Mouse (Mus musculus) kidney, embryonic 15.5 days (tissue): Measurements from ENCODE around the gene Kmt5b. TPM values are rescaled to one million over a fixed set of nuclear protein-coding genes. Genes with fewer than 3 reads are reported as not detected.
A peak's percentile ranks its signal among the peaks of the same experiment; 100 is the strongest.

ENCODE experiments used
- ATAC-seq: fragments of 200-750 bp; cut with Nextera tagmentation; replicated peaks from 2 replicates; pipeline ENCODE4 v1.8.0; 2017; ENCODE audit warnings: moderate TSS enrichment; ENCODE audit not compliant: low FRiP score
- H3K27ac ChIP-seq: fragments of 300-500 bp; sonication (generic); 2 replicates; pipeline ENCODE4 v1.5.1; 2015; ENCODE audit warnings: mild to moderate bottlenecking, inconsistent platforms
- H3K27me3 ChIP-seq: fragments of 300-500 bp; sonication (generic); 2 replicates; pipeline ENCODE4 v1.6.1; 2015; ENCODE audit warnings: inconsistent platforms
- H3K36me3 ChIP-seq: fragments of 300-500 bp; sonication (generic); 2 replicates; pipeline ENCODE4 v1.6.1; 2015; ENCODE audit warnings: inconsistent platforms
- H3K4me1 ChIP-seq: fragments of 300-500 bp; sonication (generic); 2 replicates; pipeline ENCODE4 v1.6.1; 2015; ENCODE audit warnings: inconsistent platforms
- H3K4me2 ChIP-seq: fragments of 300-500 bp; sonication (generic); 2 replicates; pipeline ENCODE4 v1.6.1; 2015; ENCODE audit warnings: moderate library complexity, mild to moderate bottlenecking, inconsistent platforms
- H3K4me3 ChIP-seq: fragments of 300-500 bp; sonication (generic); replicated peaks from 2 replicates; pipeline ENCODE4 v1.5.1; 2015; ENCODE audit warnings: mild to moderate bottlenecking, inconsistent platforms
- H3K9ac ChIP-seq: fragments of 300-500 bp; sonication (generic); 2 replicates; pipeline ENCODE4 v1.6.1; 2015; ENCODE audit warnings: mild to moderate bottlenecking, inconsistent platforms
- H3K9me3 ChIP-seq: fragments of 300-500 bp; sonication (generic); replicated peaks from 2 replicates; pipeline ENCODE4 v1.6.1; 2016; ENCODE audit warnings: inconsistent platforms
- WGBS: fragments of 180-500 bp; shearing (Covaris S2); methylation state at CpG from one replicate; pipeline ENCODE4 v1.1.7; 2015; ENCODE audit warnings: mixed read lengths; 5-methylcytosine and 5-hydroxymethylcytosine counted together
- polyA plus RNA-seq: library from polyadenylated mRNA; unstranded; fragments of >200 nt; fragmentation: Nextera tagmentation; extraction: Ambion mirVana; gene quantifications from 2 replicates; pipeline ENCODE4 v1.2.1, GENCODE M21; 2015

The Kmt5b gene
- polyA plus RNA-seq, 1 experiment from 2014 or later: 30.9 TPM

DNA sequence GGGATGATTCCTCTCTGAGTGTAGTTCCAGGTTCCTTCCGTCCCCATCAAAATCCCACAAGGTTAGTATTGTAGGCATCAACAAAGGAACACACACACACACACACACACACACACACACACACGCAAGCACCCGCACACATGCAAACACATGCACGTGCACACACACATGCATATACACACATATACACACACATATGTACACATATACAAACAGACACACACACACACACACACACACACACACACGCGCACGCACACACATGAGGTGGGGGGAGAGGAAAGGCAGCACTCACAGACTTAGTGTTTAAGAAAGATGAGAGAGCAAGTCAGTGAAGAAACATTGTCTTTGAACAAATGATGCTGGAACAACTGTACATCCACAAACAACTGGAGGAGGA lies 23.9 kb upstream of the Kmt5b start:
- Histone ChIP-seq H3K4me2 (peak overlapping the region; percentile 84), H3K27ac (no peak overlapping the region), H3K36me3 (no peaks in the 10 kb centered on the region), H3K9ac (no peak overlapping the region; the same call in 1 of the 2 replicates), H3K9me3 (0 out of 2 replicates have a peak, but pooled peaks cover 4% of the 10 kb centered on the region), H3K27me3 (no peaks in the 10 kb centered on the region), H3K4me3 (peak overlapping the region; percentile 64; the same call in 1 of the 2 replicates), H3K4me1 (peaks cover 14% of the 10 kb centered on the region)
- ATAC-seq: no peak
- WGBS: 86% methylated on average over 7 of the region's 7 CpGs

DNA sequence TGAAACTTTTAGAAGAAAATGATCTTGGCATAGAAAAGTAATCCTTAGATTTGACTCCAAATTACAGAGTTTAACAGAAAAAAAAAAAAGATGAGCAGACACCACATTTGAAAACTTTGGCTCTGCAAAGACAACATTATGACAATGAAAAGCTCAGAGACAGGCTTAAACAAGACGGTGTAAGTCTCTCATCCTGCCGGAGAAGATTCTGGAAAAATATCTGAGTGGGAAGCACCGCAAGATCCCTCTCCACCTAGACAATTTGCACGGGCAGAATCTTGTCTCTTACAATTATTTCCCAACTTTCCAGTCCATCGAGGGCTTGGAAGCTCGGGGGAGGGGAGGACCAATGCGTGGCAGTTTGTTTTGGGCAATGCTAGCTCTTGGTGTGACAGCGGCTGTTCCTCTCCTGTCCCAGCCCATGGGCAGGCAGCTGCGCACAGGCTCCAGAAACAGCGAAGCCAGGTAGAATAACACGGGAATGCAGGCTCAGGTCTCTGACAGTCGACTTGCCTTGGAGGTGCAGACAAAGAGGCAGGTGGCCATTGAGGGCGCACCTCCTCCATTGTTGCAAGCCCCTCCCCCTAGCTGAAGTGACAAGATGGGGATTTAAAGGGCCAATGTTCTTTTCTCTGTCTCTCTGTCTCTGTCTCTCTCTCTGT lies 23.2 kb upstream of the Kmt5b start:
- 4% methylated on average over 13 of the region's 13 CpGs for WGBS

DNA sequence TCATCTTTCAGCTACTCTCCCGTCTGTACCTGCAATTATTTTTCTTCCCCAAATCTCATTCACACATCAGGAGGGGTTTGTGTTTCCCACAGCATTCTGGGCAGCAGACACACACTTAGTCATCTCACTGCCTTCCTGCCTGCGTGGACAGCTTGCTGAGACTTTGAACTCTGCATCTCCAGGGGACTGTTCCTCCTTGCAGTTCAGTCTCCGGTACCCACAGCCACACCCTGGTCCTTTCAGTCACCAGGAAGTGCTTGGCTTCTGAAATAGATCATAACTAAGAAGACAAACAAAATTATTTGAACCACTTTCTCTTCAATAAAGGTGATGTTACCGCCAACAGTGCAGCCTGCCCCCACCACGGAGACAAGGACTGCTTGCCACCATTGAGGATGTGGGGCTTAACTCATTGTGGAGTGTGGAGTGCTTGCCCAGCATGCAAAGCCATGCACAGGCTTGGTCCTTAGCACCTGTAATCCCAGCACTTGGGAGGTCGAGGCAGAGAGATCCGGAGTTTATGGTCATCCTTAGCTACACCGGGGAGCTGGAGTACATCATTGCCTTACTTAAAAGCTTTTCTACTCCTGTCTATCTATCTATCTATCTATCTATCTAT lies 14.5 kb upstream of the Kmt5b start:
- H3K4me1 ChIP-seq: no peaks in the 10 kb centered on the region
- WGBS: 49% methylated on average over 8 of the region's 8 CpGs
- no peak overlapping the region for H3K27ac ChIP-seq
- ATAC-seq: no peak
- no peaks in the 10 kb centered on the region for H3K9me3 ChIP-seq
- H3K4me2 ChIP-seq: no peak overlapping the region
- H3K36me3 ChIP-seq: no peaks in the 10 kb centered on the region
- H3K4me3 ChIP-seq: no peak overlapping the region
- H3K9ac ChIP-seq: no peak overlapping the region
- no peaks in the 10 kb centered on the region for H3K27me3 ChIP-seq

More for the DNA sequence above, 23.2 kb upstream of the Kmt5b start:
- no peaks in the 10 kb centered on the region for H3K36me3 ChIP-seq
- no peaks in the 10 kb centered on the region for H3K27me3 ChIP-seq
- H3K4me1 ChIP-seq: peaks cover 14% of the 10 kb centered on the region
- H3K4me2 ChIP-seq: peak overlapping the region; percentile 84
- H3K9ac ChIP-seq: peak overlapping the region; percentile 61
- no peak; the same call in 1 of the 2 replicates for ATAC-seq
- H3K9me3 ChIP-seq: 0 out of 2 replicates have a peak, but pooled peaks cover 4% of the 10 kb centered on the region
- peak overlapping the region; percentile 64 for H3K4me3 ChIP-seq
- peak overlapping the region; percentile 90 for H3K27ac ChIP-seq

DNA sequence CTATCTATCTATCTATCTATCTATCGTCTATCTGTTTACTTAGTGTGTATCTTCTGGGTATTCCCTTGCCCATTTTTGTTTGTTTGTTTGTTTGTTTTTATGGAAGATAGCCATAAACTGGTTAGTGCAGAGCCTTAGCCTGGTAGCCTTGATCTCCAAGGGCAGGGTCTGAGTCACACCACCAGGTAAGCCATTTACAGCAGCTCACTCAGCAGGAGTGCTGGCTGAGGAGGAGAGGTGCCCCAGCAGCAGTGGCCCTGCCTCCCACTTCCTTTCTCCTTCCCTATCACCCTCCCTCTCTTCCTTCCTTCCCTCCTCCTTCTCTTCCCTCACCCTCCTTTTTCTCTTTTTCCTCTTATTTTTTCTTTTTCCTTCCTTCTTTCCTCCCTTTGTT lies 14.0 kb upstream of the Kmt5b start:
- no peak overlapping the region for H3K9ac ChIP-seq
- H3K4me1 ChIP-seq: no peaks in the 10 kb centered on the region
- H3K4me3 ChIP-seq: no peak overlapping the region
- no peak overlapping the region for H3K27ac ChIP-seq
- H3K4me2 ChIP-seq: no peak overlapping the region
- no peaks in the 10 kb centered on the region for H3K9me3 ChIP-seq
- WGBS: 90% methylated on average over 1 of the region's 1 CpGs
- ATAC-seq: no peak
- H3K27me3 ChIP-seq: no peaks in the 10 kb centered on the region
- no peaks in the 10 kb centered on the region for H3K36me3 ChIP-seq

DNA sequence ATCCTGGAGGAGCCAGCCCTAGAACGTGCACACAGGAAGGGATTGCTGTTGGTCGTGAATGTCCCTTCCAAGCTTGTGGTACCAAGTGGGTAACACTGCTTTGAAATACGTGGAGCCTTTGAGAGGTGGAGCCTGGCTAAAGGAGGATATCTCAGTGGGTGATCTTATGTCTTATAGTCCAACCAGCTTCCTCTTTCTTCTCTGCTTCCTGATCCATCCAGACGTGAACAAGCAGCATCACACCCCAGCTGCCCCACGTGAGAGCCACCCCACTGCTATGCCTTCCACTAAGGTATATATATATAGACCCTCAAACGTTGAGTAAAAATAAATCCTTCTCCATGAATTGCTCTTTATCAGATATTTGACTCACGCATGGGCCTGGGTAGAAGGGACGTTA lies 13.5 kb upstream of the Kmt5b start:
- WGBS: 48% methylated on average over 8 of the region's 8 CpGs
- no peak overlapping the region for H3K9ac ChIP-seq
- no peak overlapping the region for H3K27ac ChIP-seq
- H3K27me3 ChIP-seq: no peaks in the 10 kb centered on the region
- no peaks in the 10 kb centered on the region for H3K4me1 ChIP-seq
- H3K4me2 ChIP-seq: no peak overlapping the region
- no peak overlapping the region for H3K4me3 ChIP-seq
- H3K9me3 ChIP-seq: no peaks in the 10 kb centered on the region
- no peaks in the 10 kb centered on the region for H3K36me3 ChIP-seq
- ATAC-seq: no peak

DNA sequence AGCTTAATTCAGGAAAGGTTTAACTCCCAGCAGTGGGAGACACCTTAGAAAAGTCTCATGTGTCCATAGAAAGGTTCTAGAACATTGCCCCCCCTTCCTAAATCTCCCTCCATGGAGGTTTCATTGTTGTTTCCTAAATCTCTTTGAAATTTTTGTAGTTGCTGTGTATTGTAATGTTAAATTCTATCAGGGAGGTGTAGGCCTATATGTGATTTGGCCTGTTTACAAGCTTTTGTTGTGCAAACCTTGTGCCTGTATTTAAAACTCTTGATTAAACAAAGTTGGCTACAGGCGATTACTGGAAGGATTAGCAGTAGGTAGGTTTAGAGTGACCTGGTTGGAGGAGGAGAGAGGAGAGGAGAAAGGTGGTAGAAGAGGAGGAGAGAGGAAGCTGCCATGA lies 9.4 kb upstream of the Kmt5b start:
- H3K27ac ChIP-seq: no peak overlapping the region
- no peak for ATAC-seq
- H3K9me3 ChIP-seq: 0 out of 2 replicates have a peak, but pooled peaks cover 2% of the 10 kb centered on the region
- no peak overlapping the region for H3K4me3 ChIP-seq
- 64% methylated on average over 1 of the region's 1 CpGs for WGBS
- H3K4me2 ChIP-seq: no peak overlapping the region
- no peaks in the 10 kb centered on the region for H3K27me3 ChIP-seq
- H3K9ac ChIP-seq: no peak overlapping the region
- H3K36me3 ChIP-seq: no peaks in the 10 kb centered on the region
- no peaks in the 10 kb centered on the region for H3K4me1 ChIP-seq

DNA sequence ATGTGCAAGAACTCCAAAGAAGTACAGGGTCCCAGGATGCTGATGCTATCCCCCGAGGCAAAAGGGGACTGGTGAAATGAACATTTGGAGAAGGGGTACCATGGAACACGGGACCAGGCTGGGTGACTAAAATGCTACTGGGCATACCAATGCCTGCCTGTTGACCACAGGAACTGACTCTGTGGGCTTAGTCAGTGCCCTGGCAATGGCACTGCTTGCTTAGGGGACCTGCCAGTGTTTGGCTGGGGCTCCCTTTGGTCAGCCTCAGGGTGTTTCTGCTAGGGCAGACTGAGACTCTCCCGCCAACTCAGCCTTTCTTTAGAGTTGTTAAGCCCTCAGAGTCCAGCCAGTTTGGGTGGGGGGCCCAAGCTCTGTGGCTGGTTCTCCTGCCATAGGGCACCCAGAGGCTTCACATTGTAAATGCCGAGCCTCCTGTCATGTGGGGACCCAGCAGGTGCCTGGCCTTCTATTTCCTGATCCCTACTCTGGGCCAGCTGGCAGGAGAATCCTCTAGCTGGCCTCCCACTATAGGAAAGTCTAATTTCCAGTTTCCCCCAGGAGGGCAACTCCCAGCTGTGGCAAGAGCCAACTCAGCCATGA lies 1.9 kb upstream of the Kmt5b start:
- ATAC-seq: no peak
- 79% methylated on average over 4 of the region's 4 CpGs for WGBS

DNA sequence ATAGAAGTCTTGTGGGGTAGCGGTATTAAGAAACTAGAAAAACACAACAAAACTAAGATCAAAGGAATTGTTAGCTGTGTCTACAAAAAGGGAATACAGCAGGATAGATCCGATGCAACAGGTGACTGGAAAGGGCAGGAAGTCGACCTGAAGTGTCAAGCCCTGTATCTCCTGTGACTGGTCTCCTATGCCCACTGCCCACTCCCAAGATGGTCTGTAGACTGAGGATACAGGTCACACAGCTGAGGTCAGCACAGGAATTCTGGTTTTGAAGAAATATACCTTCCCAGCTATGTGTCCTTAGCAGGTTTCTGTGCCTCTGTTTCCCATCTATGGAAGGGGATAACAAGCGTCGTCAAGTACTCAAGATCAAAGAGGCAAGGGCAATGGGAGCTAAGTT lies 843 bp upstream of the Kmt5b start:
- Histone ChIP-seq H3K9me3 (no peaks in the 10 kb centered on the region), H3K4me3 (peak overlapping the region; percentile 96)
- 86% methylated on average over 5 of the region's 5 CpGs for WGBS

More for the DNA sequence above, 1.9 kb upstream of the Kmt5b start:
- Histone ChIP-seq H3K4me2 (no peak overlapping the region), H3K9ac (no peak overlapping the region), H3K27me3 (no peaks in the 10 kb centered on the region), H3K4me3 (no peak overlapping the region), H3K36me3 (peaks cover 6% of the 10 kb centered on the region), H3K9me3 (0 out of 2 replicates have a peak, but pooled peaks cover 2% of the 10 kb centered on the region), H3K27ac (no peak overlapping the region), H3K4me1 (peaks cover 20% of the 10 kb centered on the region)

DNA sequence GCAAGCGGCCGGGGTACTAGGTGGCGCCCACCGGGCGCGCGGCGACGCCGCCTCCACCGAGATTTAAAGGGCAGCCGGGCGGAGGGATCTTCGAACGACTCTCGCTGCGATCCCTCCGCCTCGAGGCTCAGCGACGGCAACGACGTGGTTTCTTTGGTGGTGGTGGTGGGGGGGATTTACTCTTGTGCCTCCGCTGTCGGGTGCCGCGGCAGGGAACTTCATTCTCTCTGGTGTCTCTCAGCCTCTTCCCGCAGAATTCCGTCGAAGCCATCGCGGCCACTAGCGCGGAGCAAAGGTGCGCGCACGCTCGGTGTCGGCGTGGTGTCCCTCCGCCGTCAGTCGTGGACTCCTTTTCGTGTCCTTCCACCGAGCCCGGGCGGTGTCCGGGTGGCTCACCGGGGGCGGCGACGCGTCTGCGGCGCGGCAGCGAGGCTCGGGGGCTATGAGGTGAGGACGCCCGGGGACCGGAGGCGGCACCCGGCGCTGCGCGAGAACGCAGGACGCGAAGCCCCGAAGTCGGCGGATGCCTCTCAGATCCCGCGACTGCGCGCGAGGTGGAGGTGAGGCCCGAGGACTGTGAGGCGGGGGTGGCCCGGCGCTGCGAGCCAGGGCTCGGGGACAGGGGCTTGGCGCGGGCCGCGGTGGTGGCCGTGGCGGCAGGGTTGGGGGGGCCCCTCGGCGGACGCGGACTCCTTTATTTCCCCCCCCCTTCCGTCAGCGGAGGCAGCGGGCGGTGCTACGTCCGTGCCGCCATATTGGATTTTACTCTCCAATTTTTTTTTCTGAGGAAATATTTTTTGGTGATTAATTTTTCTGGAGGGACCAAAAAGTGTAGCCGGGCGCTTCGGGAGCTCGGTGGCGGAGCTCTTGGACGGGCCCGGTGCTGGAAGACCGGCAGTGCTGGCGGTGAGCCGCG lies 818 bp downstream of the Kmt5b start:
- H3K9ac ChIP-seq: peak overlapping the region; percentile 100
- peak overlapping the region; percentile 100 for H3K27ac ChIP-seq
- peaks cover 22% of the 10 kb centered on the region for H3K4me1 ChIP-seq
- under 1% methylated on average over 108 of the region's 111 CpGs for WGBS
- no peaks in the 10 kb centered on the region for H3K27me3 ChIP-seq
- H3K36me3 ChIP-seq: peaks cover 11% of the 10 kb centered on the region
- ATAC-seq: peak; percentile 73
- peak overlapping the region; percentile 96 for H3K4me3 ChIP-seq
- peak overlapping the region; percentile 78 for H3K4me2 ChIP-seq
- no peaks in the 10 kb centered on the region for H3K9me3 ChIP-seq

More for the DNA sequence above, 843 bp upstream of the Kmt5b start:
- H3K4me2 ChIP-seq: peak overlapping the region; percentile 78
- H3K4me1 ChIP-seq: peaks cover 22% of the 10 kb centered on the region
- H3K27me3 ChIP-seq: no peaks in the 10 kb centered on the region
- ATAC-seq: no peak
- H3K27ac ChIP-seq: no peak overlapping the region
- no peak overlapping the region for H3K9ac ChIP-seq
- peaks cover 10% of the 10 kb centered on the region for H3K36me3 ChIP-seq

DNA sequence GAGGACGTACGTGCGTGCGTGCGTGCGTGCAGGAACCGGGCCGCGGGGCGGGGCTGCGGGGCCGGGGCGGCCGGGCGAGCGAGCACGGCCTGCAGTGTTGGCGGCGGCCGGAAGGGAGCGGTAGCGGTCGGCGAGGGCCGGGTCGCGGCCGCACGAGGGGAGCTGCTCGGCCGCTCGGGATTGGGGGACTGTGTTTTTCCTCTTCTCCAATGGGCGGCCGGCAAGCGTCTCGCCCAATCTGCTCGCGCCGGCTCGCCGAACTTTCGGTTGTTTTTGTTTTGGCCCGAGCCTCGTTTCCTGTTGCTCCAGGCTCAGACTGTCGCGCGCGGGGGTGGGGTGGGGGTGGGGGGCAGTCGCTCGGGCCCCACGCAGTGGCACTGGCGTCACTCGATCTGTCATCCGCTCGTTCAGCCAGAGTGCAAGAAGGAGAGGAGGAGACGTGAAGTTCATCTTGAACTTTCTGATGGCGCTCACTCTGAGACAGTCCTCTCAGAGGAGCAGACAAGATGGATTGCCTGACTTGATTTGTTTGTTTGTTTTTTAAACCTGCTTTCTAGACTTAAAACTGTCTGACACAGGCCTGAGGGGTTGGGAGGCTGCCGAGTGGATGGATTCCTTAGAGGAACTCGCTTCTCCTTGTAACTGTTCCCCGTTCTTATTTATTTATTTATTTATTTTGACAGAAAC lies 1.6 kb downstream of the Kmt5b start:
- Histone ChIP-seq H3K4me2 (peak overlapping the region; percentile 78), H3K27ac (peak overlapping the region; percentile 100), H3K4me3 (peak overlapping the region; percentile 96), H3K4me1 (peaks cover 22% of the 10 kb centered on the region), H3K36me3 (peaks cover 16% of the 10 kb centered on the region), H3K9me3 (no peaks in the 10 kb centered on the region), H3K27me3 (no peaks in the 10 kb centered on the region), H3K9ac (peak overlapping the region; percentile 100)
- WGBS: under 1% methylated on average over 58 of the region's 60 CpGs
- ATAC-seq: peak; percentile 93

DNA sequence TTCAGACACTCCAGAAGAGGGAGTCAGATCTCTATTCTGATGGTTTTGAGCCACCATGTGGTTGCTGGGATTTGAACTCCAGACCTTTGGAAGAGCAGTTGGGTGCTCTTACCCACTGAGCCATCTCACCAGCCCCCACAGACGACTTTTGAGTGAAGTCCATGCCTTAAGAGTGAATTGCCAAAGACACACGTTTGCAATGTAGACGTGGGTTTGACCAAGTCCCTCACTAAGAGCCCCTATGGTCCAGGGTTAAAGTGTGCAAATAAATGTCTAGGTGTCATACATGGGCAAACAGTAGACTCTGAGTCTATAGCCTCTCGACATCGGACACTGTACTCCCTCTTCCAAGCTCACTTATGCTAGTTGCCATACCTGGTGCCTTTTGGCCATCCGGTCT lies 2.3 kb downstream of the Kmt5b start:
- Histone ChIP-seq H3K9ac (peak overlapping the region; percentile 100; the same call in 1 of the 2 replicates), H3K27ac (no peak overlapping the region)
- no peak for ATAC-seq

More for the DNA sequence above, 2.3 kb downstream of the Kmt5b start:
- Histone ChIP-seq H3K4me3 (peak overlapping the region; percentile 96), H3K4me2 (peak overlapping the region; percentile 78), H3K36me3 (peaks cover 18% of the 10 kb centered on the region), H3K9me3 (no peaks in the 10 kb centered on the region), H3K4me1 (peaks cover 22% of the 10 kb centered on the region), H3K27me3 (no peaks in the 10 kb centered on the region)
- 78% methylated on average over 6 of the region's 6 CpGs for WGBS
